Mouse (Mus musculus): ENCODE data around the gene Sox5. TPM values are rescaled to one million over a fixed set of nuclear protein-coding genes. Genes with fewer than 3 reads are reported as not detected.

Gene Sox5
- total and polyA plus RNA-seq, 3 experiments, result 1.7 to 3.4 (median 2.4) TPM

DNA sequence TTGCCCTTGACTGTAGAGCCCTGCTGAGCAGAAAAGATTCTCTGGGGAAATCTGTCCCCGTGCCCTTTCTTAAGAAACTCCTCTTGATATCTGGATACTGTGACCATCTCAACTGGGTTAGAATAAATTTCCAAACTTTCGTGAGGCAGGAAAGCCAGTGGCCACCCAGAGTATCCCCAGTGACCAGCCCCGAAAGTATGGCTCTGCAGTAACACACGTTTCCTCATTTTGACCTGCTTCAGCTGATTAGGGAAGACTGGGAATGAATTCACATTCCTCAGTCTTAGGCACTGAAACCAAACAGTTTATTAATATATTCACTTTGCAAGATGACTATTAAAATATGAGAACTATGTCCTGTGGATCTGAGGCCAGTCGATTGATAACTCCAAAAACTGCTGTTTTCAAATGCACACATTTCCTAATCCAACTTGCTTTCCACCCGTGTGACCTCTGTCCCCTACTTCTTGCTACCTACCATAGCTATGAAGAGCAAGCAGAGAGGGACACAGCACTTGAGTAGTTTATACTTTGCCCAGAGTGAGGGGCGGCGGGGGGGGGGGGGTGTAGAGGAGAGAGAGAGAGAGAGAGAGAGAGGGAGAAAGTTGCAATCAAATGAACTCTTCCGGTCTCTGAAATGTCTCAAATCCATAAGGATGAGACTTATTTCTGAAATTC, 1.0 kb downstream of the Sox5 start:
- 27% methylated on average over 9 of the region's 9 CpGs for WGBS
- TF ChIP-seq POLR2A (IDR thresholded peaks at IDR 0.05; ENCODE audit: insufficient read depth, low read depth, low read length) (no peak), EP300 (IDR thresholded peaks at IDR 0.05; ENCODE audit: insufficient read depth, low read depth, low read length) (no peak), CTCF (IDR thresholded peaks at IDR 0.05) (no peak)
- H3K4me1 ChIP-seq (ENCODE audit: control insufficient read depth, insufficient read depth, low read length), result no peaks in the 10 kb centered on the region
- peak overlapping the region; percentile 60; the same call in 1 of the 2 replicates for H3K9ac ChIP-seq (ENCODE audit: low read depth, low read length)
- peak overlapping the region; percentile 58 for H3K27ac ChIP-seq
- no peaks in the 10 kb centered on the region for H3K36me3 ChIP-seq (ENCODE audit: control insufficient read depth, insufficient read depth, low read length)
- intact Hi-C loops (cut with DNase I), result loop anchor here (2.0 to 10.0 kb wide), 2 partner anchors 26 to 136 kb away; no protein-coding TSS in a partner anchor
- no peaks in the 10 kb centered on the region for H3K79me2 ChIP-seq (replicated peaks; ENCODE audit: control insufficient read depth, insufficient read depth, low read length)
- H3K27me3 ChIP-seq (ENCODE audit: control insufficient read depth, insufficient read depth, low read length), result no peaks in the 10 kb centered on the region; the same call in 1 of the 2 replicates
- DNase-seq, result peak; percentile 9 to 28
- peak overlapping the region; percentile 69 for H3K4me3 ChIP-seq

DNA sequence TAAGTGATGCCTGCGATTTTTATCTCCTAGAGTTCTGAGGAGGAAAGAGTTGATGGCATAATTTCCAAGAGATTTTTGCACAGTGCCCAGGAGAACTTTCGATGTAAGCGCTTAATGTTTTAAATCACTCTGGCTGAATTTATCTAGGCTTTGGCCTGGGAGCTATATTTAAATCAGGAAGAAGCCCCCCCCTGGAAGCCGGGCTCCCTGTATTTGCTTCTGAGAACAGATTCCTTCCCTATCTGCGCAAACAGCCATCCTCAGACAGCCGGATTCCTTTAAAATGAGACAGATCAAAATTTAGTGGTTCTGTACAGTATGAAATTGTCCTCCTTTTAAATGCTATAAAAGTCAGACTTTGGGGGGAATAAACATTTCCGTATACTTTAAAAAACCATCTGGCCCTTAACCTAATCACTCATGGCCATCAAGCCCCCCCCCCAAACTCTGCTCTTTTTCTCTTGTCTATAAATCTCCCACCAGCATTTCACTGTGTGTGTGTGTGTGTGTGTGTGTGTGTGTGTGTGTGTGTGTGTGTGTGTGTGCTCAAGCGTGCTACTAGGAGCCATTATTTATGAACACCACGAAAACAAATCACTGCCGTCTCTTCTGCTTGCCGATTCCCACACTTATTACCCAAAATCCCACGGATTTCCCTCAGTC, 1.7 kb downstream of the Sox5 start:
- Histone ChIP-seq H3K79me2 (replicated peaks; ENCODE audit: control insufficient read depth, insufficient read depth, low read length) (no peaks in the 10 kb centered on the region), H3K4me3 (no peak overlapping the region; the same call in 1 of the 2 replicates), H3K27me3 (ENCODE audit: control insufficient read depth, insufficient read depth, low read length) (no peaks in the 10 kb centered on the region; the same call in 1 of the 2 replicates), H3K9ac (ENCODE audit: low read depth, low read length) (no peak overlapping the region), H3K4me1 (ENCODE audit: control insufficient read depth, insufficient read depth, low read length) (no peaks in the 10 kb centered on the region), H3K36me3 (ENCODE audit: control insufficient read depth, insufficient read depth, low read length) (no peaks in the 10 kb centered on the region), H3K27ac (peak overlapping the region; percentile 58)
- 49% methylated on average over 12 of the region's 12 CpGs for WGBS
- DNase-seq, result no peak
- intact Hi-C loops (cut with DNase I), result loop anchor here (2.0 to 10.0 kb wide), 2 partner anchors 25 to 135 kb away; no protein-coding TSS in a partner anchor
- TF ChIP-seq CTCF (IDR thresholded peaks at IDR 0.05) (no peak), POLR2A (IDR thresholded peaks at IDR 0.05; ENCODE audit: insufficient read depth, low read depth, low read length) (no peak), EP300 (IDR thresholded peaks at IDR 0.05; ENCODE audit: insufficient read depth, low read depth, low read length) (no peak)

DNA sequence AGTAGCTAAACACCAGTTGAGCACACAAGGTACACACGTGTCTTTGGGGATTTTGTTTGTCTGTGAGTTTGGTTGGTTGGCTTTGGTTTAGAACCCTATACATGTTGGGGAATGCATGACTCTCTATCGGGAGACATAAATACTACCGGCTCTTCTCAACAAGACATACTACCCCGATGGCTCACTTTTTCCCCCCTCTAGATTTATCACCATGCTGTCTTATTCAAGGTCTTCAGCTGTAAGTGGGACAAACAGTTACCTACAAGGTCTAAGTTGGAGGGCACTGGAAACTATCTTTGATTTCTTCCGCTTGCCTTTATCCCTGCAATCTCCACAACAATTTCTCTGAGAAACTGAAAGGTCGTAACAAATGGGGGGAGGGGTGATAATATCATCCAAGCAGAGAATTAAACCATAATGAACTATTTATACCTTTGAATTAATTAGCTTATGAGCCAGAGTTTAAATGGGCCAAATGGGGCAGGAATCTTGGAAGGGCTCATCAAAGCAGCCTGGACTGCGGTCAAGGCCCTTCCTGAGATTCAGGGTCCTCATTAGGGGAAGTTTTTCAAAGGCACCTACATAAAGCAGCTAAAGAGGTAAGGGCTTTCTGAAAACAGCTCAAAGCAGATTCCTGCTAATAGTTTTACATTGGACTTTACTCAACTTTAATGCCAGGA, 4.3 kb downstream of the Sox5 start:
- Histone ChIP-seq H3K27me3 (ENCODE audit: control insufficient read depth, insufficient read depth, low read length) (no peaks in the 10 kb centered on the region; the same call in 1 of the 2 replicates), H3K9ac (ENCODE audit: low read depth, low read length) (no peak overlapping the region), H3K4me1 (ENCODE audit: control insufficient read depth, insufficient read depth, low read length) (no peaks in the 10 kb centered on the region; the same call in 1 of the 2 replicates), H3K27ac (no peak overlapping the region), H3K79me2 (replicated peaks; ENCODE audit: control insufficient read depth, insufficient read depth, low read length) (no peaks in the 10 kb centered on the region), H3K36me3 (ENCODE audit: control insufficient read depth, insufficient read depth, low read length) (no peaks in the 10 kb centered on the region), H3K4me3 (no peak overlapping the region)
- TF ChIP-seq EP300 (IDR thresholded peaks at IDR 0.05; ENCODE audit: insufficient read depth, low read depth, low read length) (no peak), POLR2A (IDR thresholded peaks at IDR 0.05; ENCODE audit: insufficient read depth, low read depth, low read length) (no peak), CTCF (IDR thresholded peaks at IDR 0.05) (no peak)
- intact Hi-C loops (cut with DNase I), result no loop called here
- WGBS, result 92% methylated on average over 7 of the region's 7 CpGs
- no peak for DNase-seq

DNA sequence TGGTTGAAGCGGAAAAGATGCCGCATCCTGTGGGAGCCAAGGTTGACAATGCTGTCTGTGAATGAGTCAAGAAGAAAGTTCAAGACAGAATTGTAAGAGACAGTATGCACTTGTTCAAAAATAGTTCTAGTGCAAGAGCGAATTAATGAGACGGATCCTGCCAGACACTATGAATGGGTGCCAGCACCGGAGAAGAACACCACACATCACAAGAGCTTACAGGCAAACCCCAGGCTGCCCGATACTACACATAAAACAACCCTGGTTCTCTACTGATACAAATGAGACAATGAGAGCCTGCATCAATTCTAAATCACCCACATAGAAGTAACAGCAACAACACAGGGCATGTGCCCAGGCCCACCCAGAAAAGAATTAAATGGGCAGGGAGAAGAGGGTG, 8.0 kb downstream of the Sox5 start:
- Histone ChIP-seq H3K36me3 (ENCODE audit: control insufficient read depth, insufficient read depth, low read length) (no peaks in the 10 kb centered on the region), H3K9ac (ENCODE audit: low read depth, low read length) (no peak overlapping the region), H3K27ac (no peak overlapping the region), H3K27me3 (ENCODE audit: control insufficient read depth, insufficient read depth, low read length) (no peaks in the 10 kb centered on the region), H3K4me1 (ENCODE audit: control insufficient read depth, insufficient read depth, low read length) (no peaks in the 10 kb centered on the region; the same call in 1 of the 2 replicates), H3K79me2 (replicated peaks; ENCODE audit: control insufficient read depth, insufficient read depth, low read length) (no peaks in the 10 kb centered on the region), H3K4me3 (no peak overlapping the region)
- TF ChIP-seq POLR2A (IDR thresholded peaks at IDR 0.05; ENCODE audit: insufficient read depth, low read depth, low read length) (no peak), CTCF (IDR thresholded peaks at IDR 0.05) (no peak), EP300 (IDR thresholded peaks at IDR 0.05; ENCODE audit: insufficient read depth, low read depth, low read length) (no peak)
- 78% methylated on average over 6 of the region's 6 CpGs for WGBS
- intact Hi-C loops (cut with DNase I), result no loop called here
- DNase-seq, result no peak

DNA sequence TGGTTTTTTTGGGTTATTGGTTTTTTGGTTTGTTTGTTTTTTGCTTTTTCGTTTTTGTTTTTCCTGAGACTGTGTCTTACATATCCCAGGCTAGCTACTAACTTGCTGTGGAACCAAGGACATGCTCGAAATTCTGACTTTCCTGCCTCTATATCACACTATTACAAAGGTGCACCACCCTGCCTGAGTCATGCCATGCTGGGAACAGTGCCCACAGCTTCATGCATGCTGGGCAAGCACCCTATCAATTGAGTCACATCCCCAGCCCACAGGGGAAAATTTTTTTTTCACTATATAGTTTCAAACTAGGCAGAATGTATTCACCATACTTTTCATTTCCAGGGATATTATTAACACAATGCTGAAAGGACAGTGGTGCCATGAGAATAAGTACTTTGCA, 8.8 kb downstream of the Sox5 start:
- no peaks in the 10 kb centered on the region; the same call in 1 of the 2 replicates for H3K4me1 ChIP-seq (ENCODE audit: control insufficient read depth, insufficient read depth, low read length)
- no peak overlapping the region for H3K27ac ChIP-seq
- H3K36me3 ChIP-seq (ENCODE audit: control insufficient read depth, insufficient read depth, low read length), result no peaks in the 10 kb centered on the region
- H3K9ac ChIP-seq (ENCODE audit: low read depth, low read length), result no peak overlapping the region
- intact Hi-C loops (cut with DNase I), result no loop called here
- TF ChIP-seq CTCF (IDR thresholded peaks at IDR 0.05), result no peak
- no peak for TF ChIP-seq POLR2A (IDR thresholded peaks at IDR 0.05; ENCODE audit: insufficient read depth, low read depth, low read length)
- no peak for TF ChIP-seq EP300 (IDR thresholded peaks at IDR 0.05; ENCODE audit: insufficient read depth, low read depth, low read length)
- no peak overlapping the region for H3K4me3 ChIP-seq
- H3K27me3 ChIP-seq (ENCODE audit: control insufficient read depth, insufficient read depth, low read length), result no peaks in the 10 kb centered on the region
- 75% methylated on average over 2 of the region's 2 CpGs for WGBS
- DNase-seq, result no peak
- no peaks in the 10 kb centered on the region for H3K79me2 ChIP-seq (replicated peaks; ENCODE audit: control insufficient read depth, insufficient read depth, low read length)

All from heart, adult 2 months (tissue).